Mouse (Mus musculus) retina, postnatal 7 days (tissue): Measurements from ENCODE around the gene Ctdspl.

Experiments used
- DNase-seq: peaks from one replicate; pipeline ENCODE4 v3.0.0-alpha.2; 2012; ENCODE audit warnings: low read depth, low spot score

The Ctdspl gene

DNA sequence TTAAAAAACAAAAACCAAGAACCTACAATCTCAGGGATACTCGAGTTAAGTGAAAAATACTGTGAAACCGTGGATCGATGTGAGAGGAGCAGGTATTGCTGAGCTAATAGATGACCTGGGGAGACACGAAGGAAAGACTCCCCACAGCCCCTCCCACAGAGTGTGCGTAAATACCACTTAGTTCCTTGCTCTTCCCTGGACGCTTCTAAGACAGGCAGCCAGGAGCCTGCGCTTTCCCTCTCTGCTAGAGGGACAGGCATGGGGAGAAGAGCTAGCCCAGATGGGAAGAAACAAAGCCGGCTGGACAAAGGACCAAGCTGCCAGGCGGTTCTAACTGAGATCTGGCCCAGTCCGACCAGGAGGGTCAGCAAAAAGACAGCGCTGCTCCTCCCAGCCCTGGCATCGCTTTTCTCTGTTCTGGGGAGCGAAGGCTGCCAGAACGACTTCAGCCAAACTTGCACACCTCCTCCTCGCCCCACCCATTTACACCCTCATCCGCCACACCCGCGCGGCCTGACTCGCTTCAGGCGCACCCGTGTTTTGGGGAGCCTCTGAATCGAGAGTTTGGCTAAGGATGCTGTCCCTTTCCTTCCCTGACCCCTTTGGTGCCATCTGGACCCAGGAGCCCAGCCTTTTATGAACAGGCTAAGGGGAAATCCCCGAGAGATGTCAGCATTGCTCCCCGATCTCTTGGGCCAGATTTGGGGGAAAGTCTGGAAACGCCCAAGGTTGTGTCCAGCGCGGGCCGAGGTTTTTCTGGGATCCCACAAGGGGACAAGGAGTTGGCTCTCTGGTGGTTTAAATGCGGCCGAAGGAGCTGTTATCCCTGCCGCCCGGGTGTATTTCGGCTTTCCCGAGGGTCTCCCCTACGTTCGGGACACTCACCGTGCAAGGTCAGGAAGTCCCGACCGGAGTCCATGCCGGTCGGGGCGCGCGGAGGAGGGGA lies 166.5 kb downstream of the Ctdspl start:
- no peak for DNase-seq
